Mouse (Mus musculus) small intestine, adult 2 months (tissue): ENCODE data around the gene Bcl2l2.

ENCODE experiments used
- CTCF ChIP-seq: fragments of 200-500 bp; IDR thresholded peaks from 2 replicates; pipeline ENCODE4 v1.5.1; 2012; ENCODE audit warnings: low read depth, mild to moderate bottlenecking, control low read depth, inconsistent platforms, low read length, moderate library complexity, mixed read lengths; ENCODE audit not compliant: insufficient replicate concordance, insufficient read length; ENCODE audit errors: extremely low read depth
- POLR2A ChIP-seq: fragments of 200-500 bp; IDR thresholded peaks from 2 replicates; pipeline ENCODE4 v1.6.1; 2012; ENCODE audit warnings: low read depth, mild to moderate bottlenecking, control low read depth, inconsistent platforms, low read length, moderate library complexity

GRCm38 (mm10) chr14:54865626-54866025 is 17.6 kb upstream of the Bcl2l2 start:
- no peak for TF ChIP-seq CTCF
- no peak for TF ChIP-seq POLR2A
